Mouse (Mus musculus) neural tube, embryonic 12.5 days (tissue): ENCODE data around the gene Neu4. TPM values are rescaled to one million over a fixed set of nuclear protein-coding genes. Genes with fewer than 3 reads are reported as not detected.
"Not testable (repeated sequence)": the region's sequence is repeated elsewhere in the genome, so short reads cannot be mapped to it uniquely, and the experiment has no call there.

Experiments used
- ATAC-seq: fragments of 200-750 bp; cut with Nextera tagmentation; 2 replicates; pipeline ENCODE4 v1.8.0; 2017; ENCODE audit warnings: low read depth, mild to moderate bottlenecking, moderate TSS enrichment, moderate library complexity; ENCODE audit not compliant: low FRiP score
- H3K27ac ChIP-seq: fragments of 300-500 bp; sonication (generic); 2 replicates; pipeline ENCODE4 v1.5.1; 2016
- H3K27me3 ChIP-seq: fragments of 300-500 bp; sonication (generic); replicated peaks from 2 replicates; pipeline ENCODE4 v1.6.1; 2016; ENCODE audit warnings: mild to moderate bottlenecking
- H3K36me3 ChIP-seq: fragments of 300-500 bp; sonication (generic); 2 replicates; pipeline ENCODE4 v1.6.1; 2016; ENCODE audit warnings: mild to moderate bottlenecking
- H3K4me1 ChIP-seq: fragments of 300-500 bp; sonication (generic); 2 replicates; pipeline ENCODE4 v1.6.1; 2016
- H3K4me2 ChIP-seq: fragments of 300-500 bp; sonication (generic); replicated peaks from 2 replicates; pipeline ENCODE4 v1.6.1; 2016; ENCODE audit warnings: mild to moderate bottlenecking
- H3K4me3 ChIP-seq: fragments of 300-500 bp; sonication (generic); 2 replicates; pipeline ENCODE4 v1.5.1; 2016
- H3K9ac ChIP-seq: fragments of 300-500 bp; sonication (generic); 2 replicates; pipeline ENCODE4 v1.6.1; 2016; ENCODE audit warnings: mild to moderate bottlenecking
- H3K9me3 ChIP-seq: fragments of 300-500 bp; sonication (generic); 2 replicates; pipeline ENCODE4 v1.6.1; 2016; ENCODE audit warnings: mild to moderate bottlenecking
- WGBS: fragments of 180-500 bp; shearing (Covaris S2); methylation state at CpG from one replicate; pipeline ENCODE4 v1.1.7; 2016; 5-methylcytosine and 5-hydroxymethylcytosine counted together
- polyA plus RNA-seq: library from polyadenylated mRNA; unstranded; fragments of >200 nt; fragmentation: Nextera tagmentation; extraction: Ambion mirVana; gene quantifications from 2 replicates; pipeline ENCODE4 v1.2.1, GENCODE M21; 2016

Neu4 gene
- polyA plus RNA-seq, 1 experiment from 2014 or later: not detected

DNA sequence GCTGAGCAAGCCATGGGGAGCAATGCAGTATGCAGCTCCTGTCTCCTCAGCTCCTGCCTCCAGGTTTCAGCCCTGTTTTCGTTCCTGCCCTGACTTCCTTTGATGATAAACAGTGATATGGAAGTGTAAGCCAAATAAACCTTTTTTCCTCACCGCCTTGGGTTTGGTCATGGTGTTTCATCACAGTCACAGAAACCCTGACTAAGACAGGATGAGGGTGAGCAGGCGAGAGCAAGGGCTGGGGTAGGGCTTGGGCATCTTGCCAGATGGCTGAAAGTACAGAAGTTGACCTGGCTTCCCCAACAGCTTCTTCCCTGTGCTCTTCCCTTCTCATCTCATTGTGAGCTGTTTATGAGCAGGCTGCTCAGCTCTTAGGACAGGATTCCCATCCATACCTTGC is 35.7 kb downstream of the Neu4 start:
- Histone ChIP-seq H3K27me3 (no peaks in the 10 kb centered on the region), H3K27ac (no peak overlapping the region), H3K4me3 (no peak overlapping the region), H3K4me2 (no peak overlapping the region), H3K9me3 (no peaks in the 10 kb centered on the region), H3K9ac (no peak overlapping the region), H3K4me1 (no peaks in the 10 kb centered on the region), H3K36me3 (no peaks in the 10 kb centered on the region)
- WGBS: 87% methylated on average over 3 of the region's 3 CpGs
- ATAC-seq: no peak

DNA sequence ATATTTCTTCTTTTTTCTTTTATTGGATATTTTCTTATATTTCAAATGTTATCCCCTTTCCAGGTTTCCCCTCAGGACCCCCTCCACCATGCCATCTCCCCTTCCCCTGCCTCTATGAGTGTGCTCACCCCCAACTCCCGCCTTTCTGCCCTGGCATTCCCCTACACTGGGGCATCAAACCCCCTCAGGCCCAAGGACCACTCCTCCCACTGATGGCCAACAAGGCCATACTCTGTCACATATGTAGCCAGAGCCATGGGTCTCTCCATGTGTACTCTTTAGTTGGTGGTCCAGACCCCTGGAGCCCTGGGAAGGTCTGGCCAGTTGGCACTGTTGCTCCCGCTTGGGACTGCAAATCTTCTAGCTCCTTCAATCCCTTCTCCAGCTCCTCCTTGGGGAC is 37.1 kb downstream of the Neu4 start:
- no peak for ATAC-seq
- Histone ChIP-seq H3K4me3 (no peak overlapping the region), H3K4me1 (no peaks in the 10 kb centered on the region), H3K36me3 (no peaks in the 10 kb centered on the region), H3K9me3 (no peaks in the 10 kb centered on the region), H3K4me2 (no peak overlapping the region), H3K27me3 (no peaks in the 10 kb centered on the region), H3K9ac (no peak overlapping the region), H3K27ac (no peak overlapping the region)
- WGBS: 94% methylated on average over 2 of the region's 2 CpGs

DNA sequence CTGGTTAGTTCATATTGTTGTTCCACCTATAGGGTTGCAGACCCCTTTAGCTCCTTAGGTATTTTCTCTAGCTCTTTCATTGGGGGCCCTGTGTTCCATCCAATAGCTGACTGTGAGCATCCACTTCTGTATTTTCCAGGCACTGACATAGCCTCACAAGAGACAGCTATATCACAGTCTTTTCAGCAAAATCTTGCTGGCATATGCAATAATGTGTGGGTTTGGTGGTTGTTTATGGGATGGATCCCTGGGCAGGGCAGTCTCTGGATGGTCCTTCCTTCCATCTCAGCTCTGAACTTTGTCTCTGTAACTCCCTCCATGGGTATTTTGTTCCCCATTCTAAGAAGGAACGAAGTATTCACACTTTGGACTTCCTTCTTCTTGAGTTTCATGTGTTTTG is 38.0 kb downstream of the Neu4 start:
- not testable (repeated sequence) for H3K4me2 ChIP-seq, H3K36me3 ChIP-seq, ATAC-seq, H3K4me3 ChIP-seq, H3K4me1 ChIP-seq, H3K27me3 ChIP-seq, H3K27ac ChIP-seq, H3K9ac ChIP-seq, H3K9me3 ChIP-seq
- 77% methylated on average over 1 of the region's 1 CpGs for WGBS

DNA sequence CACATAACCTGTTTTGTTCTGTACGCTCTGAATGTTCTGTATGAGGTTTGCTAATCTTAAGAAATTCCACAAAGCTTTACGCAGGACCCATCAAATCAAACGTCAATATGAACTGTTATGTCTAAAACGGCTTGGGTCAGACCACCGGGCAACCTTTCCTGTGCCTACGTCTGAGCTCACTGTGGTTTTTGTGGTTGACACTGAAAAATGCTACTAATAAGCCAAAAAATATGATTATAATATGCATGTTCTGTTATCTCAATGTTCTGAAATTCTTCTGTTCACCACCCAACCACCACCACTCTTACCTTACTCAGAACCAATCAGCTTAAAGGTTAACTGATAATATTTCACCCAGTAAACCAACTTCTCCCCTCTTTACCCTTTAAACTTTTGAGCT is 54.5 kb downstream of the Neu4 start:
- Histone ChIP-seq H3K27me3 (no peaks in the 10 kb centered on the region), H3K9me3 (no peaks in the 10 kb centered on the region), H3K27ac (no peak overlapping the region), H3K4me2 (no peak overlapping the region), H3K4me3 (no peak overlapping the region), H3K9ac (no peak overlapping the region), H3K36me3 (no peaks in the 10 kb centered on the region), H3K4me1 (no peaks in the 10 kb centered on the region)
- WGBS: 88% methylated on average over 6 of the region's 6 CpGs
- ATAC-seq: no peak

DNA sequence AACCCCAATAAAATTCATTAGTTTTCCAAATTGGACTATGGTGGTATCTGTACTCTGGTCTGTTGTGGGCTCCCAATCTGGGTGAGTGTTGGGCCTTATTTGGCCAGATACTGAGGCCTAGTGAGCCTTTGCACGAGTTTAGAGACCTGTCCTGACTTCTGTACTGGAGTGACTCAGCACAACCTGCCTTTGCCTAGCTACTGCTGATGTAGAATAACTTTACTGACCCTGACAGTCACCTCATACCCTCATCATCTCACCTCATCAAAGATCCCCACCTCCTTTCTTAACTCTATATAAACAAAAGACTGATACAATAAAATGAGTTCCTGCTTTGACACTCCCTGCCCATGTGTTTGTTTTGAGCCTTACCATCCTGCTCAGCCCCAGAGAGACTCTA is 56.5 kb downstream of the Neu4 start:
- Histone ChIP-seq H3K4me3 (no peak overlapping the region), H3K4me2 (no peak overlapping the region), H3K9ac (no peak overlapping the region), H3K27ac (no peak overlapping the region), H3K27me3 (no peaks in the 10 kb centered on the region), H3K4me1 (no peaks in the 10 kb centered on the region), H3K9me3 (no peaks in the 10 kb centered on the region), H3K36me3 (no peaks in the 10 kb centered on the region)
- no peak for ATAC-seq
- whole genome bisulfite sequencing: 45% methylated on average over 1 of the region's 1 CpGs

Other genes with a start within 250 kb of the Neu4 start
- gene Dtymk, start 218.5 kb upstream of the Neu4 start, polyA plus RNA-seq: 187 TPM in 2 replicates
- 12.4 and 14.0 TPM in 2 replicates for gene Ing5, start 216.5 kb upstream of the Neu4 start, polyA plus RNA-seq
- gene D2hgdh, start 195.5 kb upstream of the Neu4 start, polyA plus RNA-seq: 17.0 TPM in 2 replicates
- not detected in 2 replicates for gene Gal3st2, start 159.1 kb upstream of the Neu4 start, polyA plus RNA-seq
- not detected in 2 replicates for gene Gal3st2b, start 102.1 kb upstream of the Neu4 start, polyA plus RNA-seq
- gene Gal3st2c, start 29.9 kb upstream of the Neu4 start, polyA plus RNA-seq: not detected in 2 replicates
- not detected in 2 replicates for gene Pdcd1, start 32.1 kb downstream of the Neu4 start, polyA plus RNA-seq